Mouse (Mus musculus): ENCODE results near the gene Prss53. TPM values are rescaled to one million over a fixed set of nuclear protein-coding genes. Genes with fewer than 3 reads are reported as not detected.

The Prss53 gene
- total RNA-seq, 2 experiments from 2014 or later: 2.8 to 3.3 TPM

Other genes with a start within 250 kb of the Prss53 start
- 10 to 100 TPM; 34.4 to 34.6 TPM for gene Bcl7c, start 182.0 kb downstream of the Prss53 start, total RNA-seq (2021)
- 1 to 10 TPM; 3.5 to 4.6 TPM for gene Ctf1, start 178.2 kb downstream of the Prss53 start, total RNA-seq (2021)
- not detected for gene Ctf2, start 158.8 kb downstream of the Prss53 start, total RNA-seq (2021)
- 10 to 100 TPM; 59.2 to 59.7 TPM for gene Fbxl19, start 146.4 kb downstream of the Prss53 start, total RNA-seq (2021)
- 10 to 100 TPM; 25.9 to 29.3 TPM for gene Orai3, start 121.2 kb downstream of the Prss53 start, total RNA-seq (2021)
- 10 to 100 TPM; 35.4 to 44.6 TPM for gene Setd1a, start 114.3 kb downstream of the Prss53 start, total RNA-seq (2021)
- 1 to 10 TPM; 4.1 to 5.2 TPM for gene Gm49388, start 105.4 kb downstream of the Prss53 start, total RNA-seq (2021)
- 1 to 10 TPM; 6.3 to 7.8 TPM for gene Hsd3b7, start 90.4 kb downstream of the Prss53 start, total RNA-seq (2021)
- gene Stx4a, start 66.7 kb downstream of the Prss53 start, total RNA-seq (2021): 10 to 100 TPM; 65.6 to 68.6 TPM
- gene Stx1b, start 66.4 kb downstream of the Prss53 start, total RNA-seq (2021): 100 to 1,000 TPM; 335 to 338 TPM
- 10 to 100 TPM; 34.6 to 35.9 TPM for gene Zfp646, start 14.7 kb downstream of the Prss53 start, total RNA-seq (2021)
- gene Zfp668, start 14.1 kb downstream of the Prss53 start, total RNA-seq (2021): 10 to 100 TPM; 20.9 to 25.7 TPM
- not detected for gene Gm21974, start 4.5 kb upstream of the Prss53 start, total RNA-seq (2021)
- gene Vkorc1, start 4.6 kb upstream of the Prss53 start, total RNA-seq (2021): 10 to 100 TPM; 22.9 to 30.8 TPM
- gene Bckdk, start 13.1 kb upstream of the Prss53 start, total RNA-seq (2021): 10 to 100 TPM; 41.4 to 42.4 TPM
- 10 to 100 TPM; 29.8 to 30.9 TPM for gene Kat8, start 21.5 kb upstream of the Prss53 start, total RNA-seq (2021)
- under 1 TPM; 0.25 to 0.46 TPM for gene Prss8, start 39.1 kb upstream of the Prss53 start, total RNA-seq (2021)
- gene Prss36, start 55.8 kb upstream of the Prss53 start, total RNA-seq (2021): 10 to 100 TPM; 10.3 to 10.5 TPM
- 100 to 1,000 TPM; 279 to 285 TPM for gene Fus, start 76.5 kb upstream of the Prss53 start, total RNA-seq (2021)
- gene Pycard, start 102.9 kb upstream of the Prss53 start, total RNA-seq (2021): 1 to 10 TPM; 2.1 to 3.2 TPM
- gene Trim72, start 113.0 kb upstream of the Prss53 start, total RNA-seq (2021): under 1 TPM; 0.32 to 0.58 TPM
- 10 to 100 TPM; 11.0 to 11.2 TPM for gene Itgam, start 171.7 kb upstream of the Prss53 start, total RNA-seq (2021)
- under 1 TPM in 1 of 2 experiments, not detected in 1; 0.25 TPM for gene Gm49368, start 171.7 kb upstream of the Prss53 start, total RNA-seq (2021)
- gene Itgax, start 238.6 kb upstream of the Prss53 start, total RNA-seq (2021): under 1 TPM; 0.13 to 0.59 TPM